Mouse (Mus musculus) liver, embryonic 14.5 days (tissue): ENCODE data around the gene Tcf25.
"Not testable (repeated sequence)": the region's sequence is repeated elsewhere in the genome, so short reads cannot be mapped to it uniquely, and the experiment has no call there.

Source experiments
- CTCF ChIP-seq: IDR thresholded peaks from 2 replicates; pipeline ENCODE4 v1.5.1; 2016; ENCODE audit warnings: antibody characterized with exemption, low read depth, control low read depth
- EP300 ChIP-seq: IDR thresholded peaks from 2 replicates; pipeline ENCODE4 v1.6.1; 2016; ENCODE audit warnings: antibody characterized with exemption, low read depth

DNA sequence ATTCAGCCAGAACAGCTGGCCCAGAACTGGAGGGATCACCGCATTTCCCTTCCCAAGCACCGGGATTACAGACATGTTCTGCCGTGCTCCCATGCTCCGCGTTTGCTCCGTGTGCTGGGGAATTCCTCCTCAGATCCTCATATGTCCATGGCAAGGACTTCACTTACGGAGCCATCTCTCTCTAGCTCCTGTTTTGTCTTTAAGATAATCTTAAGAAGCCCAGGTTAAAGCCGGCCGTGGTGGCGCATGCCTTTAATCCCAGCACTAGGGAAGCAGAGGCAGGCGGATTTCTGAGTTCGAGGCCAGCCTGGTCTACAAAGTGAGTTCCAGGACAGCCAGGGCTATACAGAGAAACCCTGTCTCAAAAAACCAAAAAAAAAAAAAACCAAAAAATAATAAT is 78.2 kb downstream of the Tcf25 start:
- TF ChIP-seq CTCF, EP300: not testable (repeated sequence)
